Mouse (Mus musculus): ENCODE results near the gene Usp49. TPM values are rescaled to one million over a fixed set of nuclear protein-coding genes. Genes with fewer than 3 reads are reported as not detected.
A peak's percentile ranks its signal among the peaks of the same experiment; 100 is the strongest.
"Not testable (repeated sequence)": the region's sequence is repeated elsewhere in the genome, so short reads cannot be mapped to it uniquely, and the experiment has no call there.

The Usp49 gene
- 1 to 10 TPM; 3.0 to 3.5 TPM for total RNA-seq (2021)
- long read RNA-seq, experiment 1, partial matches to known transcripts = 1 of 1 reads
- long read RNA-seq, experiment 1, other reads (novel, unspliced or antisense) = 0 of 1 reads
- long read RNA-seq, experiment 2 = 0 reads

- no peak for DNase-seq (ENCODE audit: low spot score)
Measured at GRCm38 (mm10) chr17:47630678-47631065, at the start of gene Usp49. Usp49 (plus strand) TSS chr17:47630690.

GRCm38 (mm10) chr17:47580962-47581361 is 49.5 kb upstream of the Usp49 start:
- no peak for DNase-seq (ENCODE audit: low spot score)

- no peak for DNase-seq (ENCODE audit: low spot score)
Measured at GRCm38 (mm10) chr17:47588517-47588916, 42.0 kb upstream of the Usp49 start.

GRCm38 (mm10) chr17:47591073-47591472 is 39.4 kb upstream of the Usp49 start:
- no peak for DNase-seq (ENCODE audit: low spot score)

GRCm38 (mm10) chr17:47593215-47593853 is 37.2 kb upstream of the Usp49 start:
- peak; percentile 93 for DNase-seq (ENCODE audit: low spot score)

- DNase-seq (ENCODE audit: low spot score) = no peak
Measured at GRCm38 (mm10) chr17:47593854-47594182, 36.7 kb upstream of the Usp49 start.

- no peak for DNase-seq (ENCODE audit: low spot score)
Measured at GRCm38 (mm10) chr17:47594183-47594968, 36.1 kb upstream of the Usp49 start.

- no peak for DNase-seq (ENCODE audit: low spot score)
Measured at GRCm38 (mm10) chr17:47594969-47595247, 35.6 kb upstream of the Usp49 start.

GRCm38 (mm10) chr17:47595248-47596161 is 35.0 kb upstream of the Usp49 start:
- peak; percentile 45 for DNase-seq (ENCODE audit: low spot score)

GRCm38 (mm10) chr17:47596162-47596838 is 34.2 kb upstream of the Usp49 start:
- no peak for DNase-seq (ENCODE audit: low spot score)

- no peak for DNase-seq (ENCODE audit: low spot score)
Measured at GRCm38 (mm10) chr17:47596839-47597164, 33.7 kb upstream of the Usp49 start.

GRCm38 (mm10) chr17:47597261-47597660 is 33.2 kb upstream of the Usp49 start:
- no peak for DNase-seq (ENCODE audit: low spot score)

- DNase-seq (ENCODE audit: low spot score) = no peak
Measured at GRCm38 (mm10) chr17:47597838-47598579, 32.5 kb upstream of the Usp49 start.

- DNase-seq (ENCODE audit: low spot score) = not testable (repeated sequence)
Measured at GRCm38 (mm10) chr17:47598580-47599304, 31.7 kb upstream of the Usp49 start.

- no peak for DNase-seq (ENCODE audit: low spot score)
Measured at GRCm38 (mm10) chr17:47599511-47600297, 30.8 kb upstream of the Usp49 start.

GRCm38 (mm10) chr17:47600601-47601388 is 29.7 kb upstream of the Usp49 start:
- DNase-seq (ENCODE audit: low spot score) = no peak

- DNase-seq (ENCODE audit: low spot score) = no peak
Measured at GRCm38 (mm10) chr17:47601389-47601755, 29.1 kb upstream of the Usp49 start.

GRCm38 (mm10) chr17:47602289-47602688 is 28.2 kb upstream of the Usp49 start:
- DNase-seq (ENCODE audit: low spot score) = no peak

GRCm38 (mm10) chr17:47606220-47606619 is 24.3 kb upstream of the Usp49 start:
- DNase-seq (ENCODE audit: low spot score) = no peak

All from gastrocnemius, adult 18-20 months (tissue).